Mouse (Mus musculus) left cerebral cortex, postnatal 10 days (tissue): ENCODE results near the gene Nccrp1. TPM values are rescaled to one million over a fixed set of nuclear protein-coding genes. Genes with fewer than 3 reads are reported as not detected.
"Not testable (repeated sequence)": the region's sequence is repeated elsewhere in the genome, so short reads cannot be mapped to it uniquely, and the experiment has no call there.

ENCODE experiments used
- DNase-seq, 2 experiments: peaks; one replicate each; pipeline ENCODE4 v3.0.0; 2021 to 2022; ENCODE audit warnings: low spot score in 2 of 2, mixed read lengths in 1 of 2; ENCODE audit errors: extremely low spot score in 1 of 2
- intact Hi-C: fragments of 180-260 bp; cut with DNase I; formaldehyde crosslinking; loops from one replicate; pipeline ENCODE4 v1.15.1; 2025
- microRNA-seq: library from miRNA; unstranded; fragments of <30 nt; microRNA quantifications from one replicate; pipeline ENCODE4 v1.2.0, GENCODE M21; 2022
- total RNA-seq, 2 experiments: library from RNA; stranded (reverse); gene quantifications; 2 replicates each; pipeline ENCODE4 v1.2.3; 2021

Nccrp1 gene
- total RNA-seq, 2 experiments from 2014 or later: 0.21 TPM; not detected in 1

GRCm38 (mm10) chr7:28544051-28544601 is 2.9 kb downstream of the Nccrp1 start:
- intact Hi-C loops: no loop called here
- DNase-seq: no peak

GRCm38 (mm10) chr7:28540526-28540925 is 6.5 kb downstream of the Nccrp1 start, which contains the start of gene Sycn:
Gene Sycn (plus strand): TSS chr7:28540885.
- DNase-seq: no peak
- intact Hi-C loops: no loop called here

- intact Hi-C loops: not testable (repeated sequence)
Observed at GRCm38 (mm10) chr7:28538886-28539285, 8.2 kb downstream of the Nccrp1 start.

GRCm38 (mm10) chr7:28532005-28532404 is 15.0 kb downstream of the Nccrp1 start:
- intact Hi-C loops: no loop called here
- DNase-seq: no peak

More at GRCm38 (mm10) chr7:28538886-28539285, 8.2 kb downstream of the Nccrp1 start:
- DNase-seq: not testable (repeated sequence)

- DNase-seq: peak in 1 of 2 experiments; percentile 84
Observed at GRCm38 (mm10) chr7:28527922-28528719, 18.9 kb downstream of the Nccrp1 start.

GRCm38 (mm10) chr7:28522536-28522935 is 24.5 kb downstream of the Nccrp1 start, which contains the start of gene Ifnl3:
Gene Ifnl3 (plus strand): TSS chr7:28522836.
- DNase-seq, intact Hi-C loops: not testable (repeated sequence)

More at GRCm38 (mm10) chr7:28527922-28528719, 18.9 kb downstream of the Nccrp1 start:
- intact Hi-C loops: loop anchor here (5.0 kb wide), 1 partner anchor 81 kb away; no protein-coding TSS in a partner anchor

- intact Hi-C loops: no loop called here
- DNase-seq: no peak
Observed at GRCm38 (mm10) chr7:28511441-28511840, 35.6 kb downstream of the Nccrp1 start.

- DNase-seq, intact Hi-C loops: not testable (repeated sequence)
Observed at GRCm38 (mm10) chr7:28510405-28510974, 36.6 kb downstream of the Nccrp1 start, which contains the start of gene Ifnl2. Gene Ifnl2 (minus strand): TSS chr7:28510455.

GRCm38 (mm10) chr7:28509121-28509520 is 37.9 kb downstream of the Nccrp1 start:
- DNase-seq, intact Hi-C loops: not testable (repeated sequence)

- no peak for DNase-seq
- intact Hi-C loops: no loop called here
Observed at GRCm38 (mm10) chr7:28505585-28505984, 41.5 kb downstream of the Nccrp1 start.

GRCm38 (mm10) chr7:28495426-28495825 is 51.6 kb downstream of the Nccrp1 start:
- intact Hi-C loops: no loop called here
- no peak for DNase-seq

Small RNA genes within 50 kb of the gene (microRNA-seq; reads per million reads assigned to microRNA genes)
- 1.7 reads per million for gene Mir7049

Other genes with a start within 250 kb of the Nccrp1 start
- 1 to 10 TPM; 1.8 to 3.1 TPM for gene Dll3, start 245.0 kb downstream of the Nccrp1 start, total RNA-seq
- gene Timm50, start 235.2 kb downstream of the Nccrp1 start, total RNA-seq: 10 to 100 TPM; 44.7 to 49.0 TPM
- 100 to 1,000 TPM; 113 to 114 TPM for gene Supt5, start 208.5 kb downstream of the Nccrp1 start, total RNA-seq
- 100 to 1,000 TPM; 642 to 668 TPM for gene Rps16, start 196.6 kb downstream of the Nccrp1 start, total RNA-seq
- gene Plekhg2, start 174.7 kb downstream of the Nccrp1 start, total RNA-seq: 10 to 100 TPM; 10.0 to 12.3 TPM
- gene Zfp36, start 167.0 kb downstream of the Nccrp1 start, total RNA-seq: 1 to 10 TPM; 1.8 to 2.4 TPM
- gene Med29, start 154.5 kb downstream of the Nccrp1 start, total RNA-seq: 10 to 100 TPM; 18.5 to 19.3 TPM
- gene Paf1, start 154.3 kb downstream of the Nccrp1 start, total RNA-seq: 10 to 100 TPM; 65.3 to 66.1 TPM
- 1 to 10 TPM; 3.3 to 5.0 TPM for gene Gmfg, start 109.8 kb downstream of the Nccrp1 start, total RNA-seq
- gene Lrfn1, start 95.3 kb downstream of the Nccrp1 start, total RNA-seq: 100 to 1,000 TPM; 106 to 112 TPM
- gene Ifnl2, start 36.8 kb downstream of the Nccrp1 start, total RNA-seq: not detected
- not detected for gene Ifnl3, start 24.4 kb downstream of the Nccrp1 start, total RNA-seq
- gene Sycn, start 6.4 kb downstream of the Nccrp1 start, total RNA-seq: not detected
- gene Samd4b, start 50.9 kb upstream of the Nccrp1 start, total RNA-seq: 10 to 100 TPM; 55.9 to 58.4 TPM
- gene Pak4, start 50.9 kb upstream of the Nccrp1 start, total RNA-seq: 1 to 10 TPM; 7.7 to 8.2 TPM
- gene Acp7, start 84.1 kb upstream of the Nccrp1 start, total RNA-seq: 1 to 10 TPM in 1 of 2 experiments, under 1 TPM in 1; 0.55 to 1.8 TPM
- gene Fbxo27, start 145.6 kb upstream of the Nccrp1 start, total RNA-seq: 10 to 100 TPM; 16.0 to 19.8 TPM
- gene Fbxo17, start 169.6 kb upstream of the Nccrp1 start, total RNA-seq: 1 to 10 TPM; 1.5 to 2.5 TPM
- gene Mrps12, start 194.6 kb upstream of the Nccrp1 start, total RNA-seq: 10 to 100 TPM; 53.9 to 54.7 TPM
- gene Sars2, start 194.7 kb upstream of the Nccrp1 start, total RNA-seq: 10 to 100 TPM; 15.6 to 16.0 TPM
- gene Ccer2, start 208.9 kb upstream of the Nccrp1 start, total RNA-seq: 1 to 10 TPM in 1 of 2 experiments, under 1 TPM in 1; 0.45 to 1.4 TPM
- gene Sirt2, start 219.5 kb upstream of the Nccrp1 start, total RNA-seq: 100 to 1,000 TPM; 131 to 154 TPM
- 10 to 100 TPM; 34.7 to 39.6 TPM for gene Nfkbib, start 220.3 kb upstream of the Nccrp1 start, total RNA-seq
- 1 to 10 TPM in 1 of 2 experiments, under 1 TPM in 1; 0.83 to 3.5 TPM for gene Rinl, start 241.7 kb upstream of the Nccrp1 start, total RNA-seq